Mouse (Mus musculus): ENCODE data around the gene 1700011M02Rik.
"Not testable (repeated sequence)": the region's sequence is repeated elsewhere in the genome, so short reads cannot be mapped to it uniquely, and the experiment has no call there.

GRCm38 (mm10) chrX:102908587-102908986, at the start of gene 1700011M02Rik, which contains the start of gene Dmrtc1a:
- TF ChIP-seq CTCF, POLR2A (IDR thresholded peaks at IDR 0.05; ENCODE audit: insufficient read depth, low read depth, low read length): not testable (repeated sequence)

Measured in olfactory bulb, adult 2 months (tissue).